Mouse (Mus musculus) kidney, adult 2 months (tissue): ENCODE data around the gene Tssc4. TPM values are rescaled to one million over a fixed set of nuclear protein-coding genes. Genes with fewer than 3 reads are reported as not detected.

Experiments used
- DNase-seq: peaks from one replicate; pipeline ENCODE4 v3.0.0; 2021
- H3K27ac ChIP-seq: fragments of 200-500 bp; 2 replicates; pipeline ENCODE4 v1.5.1; 2012; ENCODE audit warnings: low read depth, low read length, control low read depth, inconsistent platforms; ENCODE audit not compliant: insufficient read depth
- H3K27me3 ChIP-seq: fragments of 200-500 bp; replicated peaks from 2 replicates; pipeline ENCODE4 v1.6.1; 2012; ENCODE audit warnings: mild to moderate bottlenecking, moderate library complexity, low read length, inconsistent platforms; ENCODE audit not compliant: control insufficient read depth, insufficient read depth
- H3K36me3 ChIP-seq: fragments of 200-500 bp; 2 replicates; pipeline ENCODE4 v1.6.1; 2012; ENCODE audit warnings: mild to moderate bottlenecking, moderate library complexity, low read length, inconsistent platforms; ENCODE audit not compliant: control insufficient read depth, insufficient read depth
- H3K4me1 ChIP-seq: fragments of 200-500 bp; 2 replicates; pipeline ENCODE4 v1.6.1; 2011; ENCODE audit warnings: low read length; ENCODE audit not compliant: control insufficient read depth, insufficient read depth
- H3K4me3 ChIP-seq: fragments of 200-500 bp; 2 replicates; pipeline ENCODE4 v1.5.1; 2011; ENCODE audit warnings: mild to moderate bottlenecking, low read depth, low read length, control low read depth; ENCODE audit not compliant: insufficient read depth
- CTCF ChIP-seq: fragments of 200-500 bp; conservative IDR thresholded peaks from 2 replicates; pipeline ENCODE4 v1.5.1; 2011; ENCODE audit warnings: low read depth, mild to moderate bottlenecking, control low read depth, low read length, moderate library complexity, mixed read lengths; ENCODE audit not compliant: insufficient read depth, insufficient read length
- POLR2A ChIP-seq: fragments of 200-500 bp; IDR thresholded peaks from one replicate; pipeline ENCODE4 v1.6.1; 2011; ENCODE audit warnings: low read depth, low read length, control low read depth
- WGBS: fragments of 180-500 bp; shearing (Covaris S2); methylation state at CpG from one replicate; pipeline ENCODE4 v1.1.7; 2018; 5-methylcytosine and 5-hydroxymethylcytosine counted together
- polyA plus RNA-seq: library from polyadenylated mRNA; depleted of rRNA; stranded (reverse); fragments of >200 nt; gene quantifications from 2 replicates; pipeline ENCODE4 v1.2.3, GENCODE M21; 2012

The Tssc4 gene
- polyA plus RNA-seq, 1 experiment, result 64.8 TPM

GRCm38 (mm10) chr7:143083708-143084107 lies 14.7 kb downstream of the Tssc4 start:
- no peak for TF ChIP-seq POLR2A
- TF ChIP-seq CTCF, result no peak

GRCm38 (mm10) chr7:143086366-143086765 lies 17.3 kb downstream of the Tssc4 start:
- no peaks in the 10 kb centered on the region for H3K27me3 ChIP-seq
- no peaks in the 10 kb centered on the region for H3K4me1 ChIP-seq
- 52% methylated on average over 2 of the region's 2 CpGs for WGBS
- no peak overlapping the region for H3K27ac ChIP-seq
- no peaks in the 10 kb centered on the region for H3K36me3 ChIP-seq
- DNase-seq, result peak; percentile 66
- no peak for TF ChIP-seq POLR2A
- peak; percentile 89 for TF ChIP-seq CTCF
- no peak overlapping the region for H3K4me3 ChIP-seq

More at GRCm38 (mm10) chr7:143083708-143084107, 14.7 kb downstream of the Tssc4 start:
- Histone ChIP-seq H3K27ac (no peak overlapping the region), H3K36me3 (no peaks in the 10 kb centered on the region), H3K4me1 (no peaks in the 10 kb centered on the region), H3K27me3 (no peaks in the 10 kb centered on the region), H3K4me3 (no peak overlapping the region)
- no peak for DNase-seq
- 86% methylated on average over 2 of the region's 2 CpGs for WGBS

- H3K4me3 ChIP-seq, result no peak overlapping the region
- WGBS, result 62% methylated on average over 4 of the region's 4 CpGs
- H3K27me3 ChIP-seq, result no peaks in the 10 kb centered on the region
- no peaks in the 10 kb centered on the region for H3K4me1 ChIP-seq
- peak; percentile 61 for DNase-seq
- TF ChIP-seq POLR2A (no peak), CTCF (peak; percentile 67)
- H3K36me3 ChIP-seq, result no peaks in the 10 kb centered on the region
- H3K27ac ChIP-seq, result no peak overlapping the region
These were observed 18.1 kb downstream of the Tssc4 start for GRCm38 (mm10) chr7:143087070-143087579.

GRCm38 (mm10) chr7:143093847-143094246 lies 24.8 kb downstream of the Tssc4 start:
- H3K27ac ChIP-seq, result no peak overlapping the region
- TF ChIP-seq POLR2A (no peak), CTCF (no peak)
- H3K4me1 ChIP-seq, result no peaks in the 10 kb centered on the region
- WGBS, result 79% methylated on average over 3 of the region's 3 CpGs
- no peaks in the 10 kb centered on the region for H3K27me3 ChIP-seq
- no peaks in the 10 kb centered on the region for H3K36me3 ChIP-seq
- no peak for DNase-seq
- H3K4me3 ChIP-seq, result no peak overlapping the region

GRCm38 (mm10) chr7:143094592-143095553 lies 25.8 kb downstream of the Tssc4 start, which contains the start of gene Trpm5:
TSS of gene Trpm5 (minus strand) at chr7:143094642.
- Histone ChIP-seq H3K27me3 (no peaks in the 10 kb centered on the region), H3K36me3 (no peaks in the 10 kb centered on the region), H3K4me1 (no peaks in the 10 kb centered on the region), H3K27ac (no peak within 1 kb of the TSS), H3K4me3 (no peak within 1 kb of the TSS)
- peak; percentile 55 for DNase-seq
- WGBS, result 51% methylated on average over 10 of the region's 10 CpGs
- TF ChIP-seq POLR2A (no peak), CTCF (peak; percentile 81)

GRCm38 (mm10) chr7:143095554-143095907 lies 26.5 kb downstream of the Tssc4 start:
- WGBS, result 58% methylated on average over 1 of the region's 1 CpGs
- H3K27me3 ChIP-seq, result no peaks in the 10 kb centered on the region

GRCm38 (mm10) chr7:143100759-143101158 lies 31.7 kb downstream of the Tssc4 start:
- Histone ChIP-seq H3K27ac (no peak overlapping the region), H3K36me3 (no peaks in the 10 kb centered on the region), H3K4me3 (no peak overlapping the region), H3K4me1 (peaks cover 3% of the 10 kb centered on the region; the same call in 1 of the 2 replicates), H3K27me3 (no peaks in the 10 kb centered on the region)
- no peak for DNase-seq
- WGBS, result 52% methylated on average over 4 of the region's 4 CpGs
- TF ChIP-seq POLR2A, result no peak
- TF ChIP-seq CTCF, result no peak

More at GRCm38 (mm10) chr7:143095554-143095907, 26.5 kb downstream of the Tssc4 start:
- TF ChIP-seq CTCF (no peak), POLR2A (no peak)
- Histone ChIP-seq H3K27ac (no peak overlapping the region), H3K4me1 (no peaks in the 10 kb centered on the region), H3K4me3 (no peak overlapping the region), H3K36me3 (no peaks in the 10 kb centered on the region)
- DNase-seq, result no peak
